ENCODE assay signal across 8 mouse cellular contexts in genomic region chr15:88752403-88752733, GRCm38 (mm10). TPM values are rescaled to one million over a fixed set of nuclear protein-coding genes. Genes with fewer than 3 reads are reported as not detected.
DNase-seq lines count a peak whose midpoint lies in the region; ATAC-seq lines count a peak whose summit lies in the region.

No protein-coding gene starts in this region.

- no peak for DNase-seq in kidney, postnatal 36 days
- no peak for DNase-seq in hindbrain, embryonic 14.5 days (ENCODE audit: low spot score)
- no peak for DNase-seq in cerebellum, adult 9-11 months
- DNase-seq in gastrocnemius, postnatal 14 days = no peak
- DNase-seq in adrenal gland, adult 8-10 months = no peak

- H3K4me3 ChIP-seq in kidney, embryonic 15.5 days (replicated peaks) = peak overlapping the region; percentile 91
- peak overlapping the region; percentile 85 for H3K4me3 ChIP-seq in brown adipose tissue, adult 24 weeks (ENCODE audit: insufficient read depth, low read depth, low read length)
- H3K4me3 ChIP-seq in hindbrain, embryonic 14.5 days (replicated peaks; ENCODE audit: low read length) = peak overlapping the region; percentile 93
- H3K4me3 ChIP-seq in midbrain, embryonic 13.5 days (replicated peaks) = peak overlapping the region; percentile 86

- H3K27ac ChIP-seq in kidney, embryonic 15.5 days = peak overlapping the region; percentile 85
- no peak overlapping the region for H3K27ac ChIP-seq in brown adipose tissue, adult 24 weeks (replicated peaks; ENCODE audit: low read depth, low read length)
- H3K27ac ChIP-seq in hindbrain, embryonic 14.5 days = peak overlapping the region; percentile 94
- peak overlapping the region; percentile 92 for H3K27ac ChIP-seq in midbrain, embryonic 13.5 days

- peaks cover 29% of the 10 kb centered on the region for H3K4me1 ChIP-seq in kidney, embryonic 15.5 days
- H3K4me1 ChIP-seq in brown adipose tissue, adult 24 weeks (ENCODE audit: control insufficient read depth, insufficient read depth, insufficient read length, low read length) = peaks cover 4% of the 10 kb centered on the region; the same call in 1 of the 2 replicates
- H3K4me1 ChIP-seq in hindbrain, embryonic 14.5 days (replicated peaks; ENCODE audit: control insufficient read depth, insufficient read depth, low read length) = peaks cover 16% of the 10 kb centered on the region
- H3K4me1 ChIP-seq in midbrain, embryonic 13.5 days (replicated peaks) = peaks cover 32% of the 10 kb centered on the region

- no peak for ATAC-seq in kidney, embryonic 15.5 days (replicated peaks; ENCODE audit: low FRiP score)
- ATAC-seq in hindbrain, embryonic 14.5 days (ENCODE audit: low FRiP score) = no peak
- ATAC-seq in midbrain, embryonic 13.5 days = no peak

- intact Hi-C loops in gastrocnemius, postnatal 14 days (cut with DNase I; ENCODE audit: low total_unique reads) = no loop called here

- peaks cover 14% of the 10 kb centered on the region for H3K36me3 ChIP-seq in kidney, embryonic 15.5 days
- peaks cover 15% of the 10 kb centered on the region for H3K36me3 ChIP-seq in hindbrain, embryonic 14.5 days (replicated peaks; ENCODE audit: control insufficient read depth, insufficient read depth)
- H3K36me3 ChIP-seq in midbrain, embryonic 13.5 days = peaks cover 18% of the 10 kb centered on the region

- H3K9me3 ChIP-seq in kidney, embryonic 15.5 days (replicated peaks) = no peaks in the 10 kb centered on the region
- H3K9me3 ChIP-seq in hindbrain, embryonic 14.5 days (ENCODE audit: control insufficient read depth, low read length) = no peaks in the 10 kb centered on the region
- H3K9me3 ChIP-seq in midbrain, embryonic 13.5 days = no peaks in the 10 kb centered on the region

- WGBS in kidney, embryonic 15.5 days = under 1% methylated on average over 8 of the region's 8 CpGs
- under 1% methylated on average over 8 of the region's 8 CpGs for WGBS in hindbrain, embryonic 14.5 days
- 2% methylated on average over 8 of the region's 8 CpGs for WGBS in midbrain, embryonic 13.5 days

- peak overlapping the region; percentile 83 for H3K9ac ChIP-seq in kidney, embryonic 15.5 days
- peak overlapping the region; percentile 86 for H3K9ac ChIP-seq in hindbrain, embryonic 14.5 days
- peak overlapping the region; percentile 88 for H3K9ac ChIP-seq in midbrain, embryonic 13.5 days (replicated peaks)

- peak overlapping the region; percentile 94 for H3K4me2 ChIP-seq in kidney, embryonic 15.5 days
- peak overlapping the region; percentile 80 for H3K4me2 ChIP-seq in hindbrain, embryonic 14.5 days (replicated peaks)
- H3K4me2 ChIP-seq in midbrain, embryonic 13.5 days (replicated peaks) = peak overlapping the region; percentile 87

- H3K27me3 ChIP-seq in kidney, embryonic 15.5 days = no peaks in the 10 kb centered on the region
- no peaks in the 10 kb centered on the region for H3K27me3 ChIP-seq in hindbrain, embryonic 14.5 days (ENCODE audit: control insufficient read depth, insufficient read depth, low read length)
- H3K27me3 ChIP-seq in midbrain, embryonic 13.5 days = 0 out of 2 replicates have a peak, but pooled peaks cover 4% of the 10 kb centered on the region

RNA-seq across cellular contexts. Expression of gene Zbed4, which starts 0.9 kb away (rescaled TPM):
- 19.6 and 21.2 TPM in 2 replicates for polyA plus RNA-seq in kidney, embryonic 15.5 days (2015; fragmentation: Nextera tagmentation; extraction: Ambion mirVana)
- polyA plus RNA-seq in brown adipose tissue, adult 24 weeks (2012; ENCODE audit: insufficient read depth, insufficient read length, missing spikeins) = 2.9 and 3.8 TPM in 2 replicates
- polyA plus RNA-seq in hindbrain, embryonic 14.5 days (2014; fragmentation: Nextera tagmentation; extraction: Ambion mirVana) = 18.4 and 19.9 TPM in 2 replicates
- 28.0 and 28.7 TPM in 2 replicates for polyA plus RNA-seq in midbrain, embryonic 13.5 days (2015; fragmentation: Nextera tagmentation; extraction: Ambion mirVana)
- total RNA-seq in gastrocnemius, postnatal 14 days (2021) = 1 to 10 TPM; 5.8 to 8.1 TPM
- total RNA-seq in adrenal gland, adult 8-10 months (2022) = 1 to 10 TPM; 8.5 to 9.8 (median 9.3) TPM

RNA-seq across cellular contexts. Expression of gene Brd1, which starts 18.3 kb away (rescaled TPM):
- polyA plus RNA-seq in kidney, embryonic 15.5 days (2015; fragmentation: Nextera tagmentation; extraction: Ambion mirVana) = 20.4 and 21.1 TPM in 2 replicates
- 10.3 and 11.8 TPM in 2 replicates for polyA plus RNA-seq in brown adipose tissue, adult 24 weeks (2012; ENCODE audit: insufficient read depth, insufficient read length, missing spikeins)
- polyA plus RNA-seq in hindbrain, embryonic 14.5 days (2014; fragmentation: Nextera tagmentation; extraction: Ambion mirVana) = 20.3 and 20.8 TPM in 2 replicates
- polyA plus RNA-seq in midbrain, embryonic 13.5 days (2015; fragmentation: Nextera tagmentation; extraction: Ambion mirVana) = 26.9 and 29.1 TPM in 2 replicates
- 10 to 100 TPM; 21.3 to 22.6 TPM for total RNA-seq in gastrocnemius, postnatal 14 days (2021)
- 10 to 100 TPM; 45.7 to 74.5 (median 60.5) TPM for total RNA-seq in adrenal gland, adult 8-10 months (2022)
